Mouse (Mus musculus) heart, adult 18-20 months (tissue): ENCODE measurements at regions not wholly inside any gene's neighbourhood (a gene's known extent, or its start where the extent isn't known, plus 50 kb on each side); places are given as distances from the start of the nearest gene placed in this dataset.

Experiments used
- DNase-seq, 2 experiments: peaks; one replicate each; pipeline ENCODE4 v3.0.0; 2021 to 2022; ENCODE audit warnings: mixed read lengths in 1 of 2

DNA sequence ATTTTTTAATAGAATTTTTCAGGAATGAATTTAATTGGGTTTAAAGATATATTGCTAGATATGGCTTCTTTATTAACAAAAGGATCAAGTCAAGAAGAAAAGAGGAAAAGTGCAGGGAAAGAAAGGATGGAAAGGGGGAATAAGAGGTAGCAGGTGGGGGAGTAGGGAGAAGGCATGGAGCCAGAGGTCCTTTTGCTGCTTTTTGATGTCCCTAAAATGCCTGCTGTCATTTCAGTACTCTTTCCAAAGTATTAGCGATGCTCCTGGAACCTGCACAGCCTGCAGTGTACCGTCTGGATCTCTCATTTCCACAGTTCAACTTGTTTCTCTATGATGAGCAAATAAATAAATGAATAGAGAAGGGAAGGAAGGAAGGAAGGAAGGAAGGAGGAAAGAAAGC is 240.4 kb upstream of the Hnrnpa3 start:
- DNase-seq: no peak

DNA sequence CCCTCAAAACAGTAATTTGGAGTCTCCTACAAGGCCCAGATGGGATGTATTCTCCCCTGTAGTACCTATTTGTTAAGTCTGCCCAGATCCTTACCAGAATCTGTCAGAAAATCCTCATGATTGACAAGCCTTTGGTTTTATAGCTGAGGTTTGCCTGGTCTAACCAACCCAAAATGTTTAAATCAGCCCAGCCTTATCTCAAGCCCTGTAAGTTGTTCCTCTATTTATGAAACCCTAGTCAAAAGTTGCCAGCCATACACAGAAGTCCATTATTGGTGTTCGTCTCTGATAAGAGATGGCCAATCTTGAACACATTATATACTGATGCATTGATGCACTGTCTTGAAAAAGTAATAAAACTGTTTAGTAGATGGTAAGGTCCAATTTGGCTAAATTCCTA is 239.9 kb upstream of the Hnrnpa3 start:
- no peak for DNase-seq

DNA sequence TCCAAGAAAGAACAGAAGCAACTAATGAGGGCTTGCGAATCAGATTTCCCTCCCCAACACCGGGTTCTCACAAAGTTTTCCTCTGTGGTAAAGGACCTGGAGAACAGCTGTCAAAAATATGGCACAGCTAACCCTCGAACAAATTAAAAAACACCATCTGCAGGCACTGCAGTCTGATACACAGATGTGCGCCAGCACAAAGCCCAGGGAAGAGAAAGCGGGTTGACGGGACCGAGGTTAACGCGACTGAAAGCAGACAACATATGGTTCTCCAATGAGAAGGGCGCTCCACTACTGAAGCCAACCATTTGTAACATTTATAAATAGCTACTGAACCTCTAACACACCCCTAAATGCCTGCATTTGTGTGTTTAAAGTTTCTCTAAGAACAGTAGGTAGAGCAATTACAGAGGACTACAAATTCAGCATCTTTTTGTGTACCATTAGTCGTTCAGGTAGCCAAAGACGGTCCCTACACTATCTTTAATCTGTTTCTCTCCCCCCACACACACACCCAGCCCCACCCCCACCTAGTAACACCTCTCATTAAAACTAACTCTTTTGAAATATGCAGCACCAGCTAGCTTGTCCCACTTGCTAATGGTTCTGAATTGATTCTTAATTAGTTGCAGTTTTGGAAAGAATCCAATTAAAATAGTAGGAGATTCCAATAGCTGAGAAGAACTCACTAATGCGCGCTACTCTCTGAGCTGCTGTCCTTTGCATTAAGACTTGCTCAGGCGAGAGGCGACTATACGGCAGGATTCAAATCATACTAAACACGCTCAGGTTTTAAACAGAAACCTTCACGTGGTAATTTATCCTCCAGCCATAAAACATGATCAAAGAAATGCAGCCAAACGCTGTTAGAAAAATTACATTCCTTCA is 236.0 kb upstream of the Hnrnpa3 start:
- no peak for DNase-seq

GRCm38 (mm10) chr2:75423872-75424271 is 235.2 kb upstream of the Hnrnpa3 start:
- no peak for DNase-seq

GRCm38 (mm10) chr2:75424363-75424762 is 234.7 kb upstream of the Hnrnpa3 start:
- peak in 1 of 2 experiments; percentile 15 for DNase-seq

DNA sequence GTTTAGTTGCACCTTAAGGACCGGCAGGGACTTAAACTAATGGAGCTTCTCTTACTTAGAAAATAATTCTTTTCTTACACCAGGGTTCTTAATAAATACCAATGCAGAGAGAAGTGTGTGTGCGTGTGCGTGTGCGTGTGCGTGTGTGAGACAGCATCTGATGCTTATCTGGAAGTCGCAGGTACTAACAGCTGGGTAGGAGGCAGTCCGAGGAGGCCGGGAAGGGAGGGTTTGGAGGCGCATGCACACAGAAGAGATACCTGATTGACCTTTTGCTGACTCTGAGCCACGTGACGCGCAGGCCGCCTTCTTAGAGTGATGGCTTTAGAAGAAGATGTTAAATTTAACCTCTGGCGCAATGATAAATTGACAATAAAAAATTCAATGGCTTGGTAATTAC is 234.2 kb upstream of the Hnrnpa3 start:
- no peak for DNase-seq

- no peak for DNase-seq
These were observed 233.7 kb upstream of the Hnrnpa3 start for GRCm38 (mm10) chr2:75425384-75425783.

- no peak for DNase-seq
These were observed 233.3 kb upstream of the Hnrnpa3 start for GRCm38 (mm10) chr2:75425791-75426190.

DNA sequence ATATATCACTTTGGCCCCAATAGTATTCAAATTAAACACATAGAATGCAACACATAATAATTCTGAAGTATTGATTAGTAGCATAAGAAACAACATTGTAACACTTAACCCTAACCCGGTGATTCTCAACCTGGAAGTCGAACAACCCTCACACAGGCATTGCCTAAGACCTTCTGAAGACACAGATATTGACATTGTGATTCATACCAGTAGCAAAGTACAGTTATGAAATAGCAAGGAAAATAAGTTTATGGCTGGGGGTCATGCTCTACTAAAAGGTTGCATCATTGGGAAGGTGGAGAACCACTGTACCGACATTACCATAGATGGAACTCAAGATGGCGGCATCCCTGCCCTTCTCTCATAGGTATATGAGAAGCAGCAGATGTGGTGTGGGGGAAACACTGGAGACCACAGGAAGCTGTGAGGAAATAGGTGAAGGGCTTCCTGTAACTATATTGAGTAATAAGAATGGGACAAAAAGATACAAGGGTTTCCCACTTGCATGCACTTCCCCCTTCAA is 231.1 kb upstream of the Hnrnpa3 start:
- DNase-seq: no peak

- peak in 1 of 2 experiments; percentile 51 for DNase-seq
These were observed 228.7 kb upstream of the Hnrnpa3 start for GRCm38 (mm10) chr2:75430161-75430940.

- DNase-seq: peak; percentile 14 to 33
These were observed 227.1 kb upstream of the Hnrnpa3 start for GRCm38 (mm10) chr2:75431981-75432380.

DNA sequence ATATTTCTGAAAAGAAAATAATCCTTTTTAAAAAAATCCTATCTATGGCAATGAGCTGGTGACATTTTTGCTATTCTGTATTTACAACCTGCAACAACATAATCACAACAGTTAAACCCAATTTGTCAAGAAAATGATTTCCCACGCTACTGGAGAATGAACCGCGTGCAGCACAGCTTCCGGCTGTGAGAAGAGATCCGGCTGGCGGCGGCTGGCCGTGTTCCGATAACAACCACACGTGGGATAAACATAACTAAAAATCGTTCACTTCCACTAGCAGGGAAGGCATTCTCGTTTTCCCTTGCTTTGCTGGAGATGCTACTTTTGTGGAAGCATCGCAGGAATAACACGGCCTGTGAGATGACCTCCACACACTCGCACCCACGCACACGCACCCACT is 224.5 kb upstream of the Hnrnpa3 start:
- DNase-seq: no peak

GRCm38 (mm10) chr2:75439522-75440230 is 219.4 kb upstream of the Hnrnpa3 start:
- no peak for DNase-seq

DNA sequence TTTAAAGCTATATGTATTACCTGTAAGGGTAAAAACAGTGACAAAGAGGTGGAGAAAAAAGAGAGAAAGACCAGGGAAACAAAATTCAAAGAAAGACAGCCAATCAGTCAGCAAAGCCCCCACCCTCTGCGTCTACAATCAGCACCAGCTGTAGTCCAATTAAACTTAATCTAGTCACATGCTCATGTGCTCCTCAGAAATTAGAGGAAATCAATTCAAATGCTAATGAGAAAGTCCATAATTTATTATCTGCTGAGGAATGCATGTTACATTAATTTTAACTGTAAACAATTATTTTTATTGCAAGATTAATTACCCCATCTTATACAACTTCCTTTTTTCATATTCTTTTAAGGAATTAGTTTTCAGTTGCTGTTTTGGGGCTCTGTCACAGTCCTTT is 216.4 kb upstream of the Hnrnpa3 start:
- DNase-seq: no peak

DNA sequence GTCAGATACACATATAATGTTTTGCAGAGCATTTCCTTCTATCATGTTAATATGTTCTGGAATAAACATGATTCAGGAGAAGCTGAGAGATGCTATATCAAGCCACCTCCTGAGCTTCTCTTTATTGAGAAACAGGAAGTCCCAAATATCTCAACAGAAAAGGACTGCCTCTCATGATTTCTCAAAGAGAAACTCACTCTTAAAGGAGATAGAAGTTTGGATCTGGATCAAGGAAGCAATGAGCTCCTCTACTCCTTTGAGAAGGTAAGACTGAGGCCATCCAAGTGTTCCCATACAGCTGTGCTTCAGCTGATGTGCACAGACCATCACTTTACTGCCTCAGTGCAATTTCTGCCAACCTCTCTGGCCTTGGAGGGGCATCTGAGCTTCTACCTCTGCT is 213.9 kb upstream of the Hnrnpa3 start:
- DNase-seq: no peak

- DNase-seq: no peak
These were observed 211.9 kb upstream of the Hnrnpa3 start for GRCm38 (mm10) chr2:75446996-75447715.

DNA sequence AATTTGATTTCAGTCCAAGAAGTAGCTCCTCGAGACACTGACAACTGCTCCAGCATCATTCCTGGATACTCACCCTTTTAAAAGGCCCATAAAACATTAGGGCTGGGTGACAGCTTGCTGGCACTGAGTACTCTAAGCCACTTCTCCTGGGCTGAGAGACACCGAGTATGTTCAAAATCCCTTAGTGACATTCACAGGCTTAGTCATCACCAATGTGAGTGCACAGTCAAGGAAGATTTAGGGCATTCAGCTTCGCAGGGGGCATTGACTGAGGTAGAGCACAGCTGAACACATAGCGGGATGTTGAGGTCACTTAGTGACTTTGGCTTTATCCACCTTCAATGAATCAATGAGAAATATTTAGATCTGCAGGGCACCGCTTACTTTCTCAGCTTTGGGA is 210.8 kb upstream of the Hnrnpa3 start:
- no peak for DNase-seq

- no peak for DNase-seq
These were observed 207.2 kb upstream of the Hnrnpa3 start for GRCm38 (mm10) chr2:75451846-75452267.

DNA sequence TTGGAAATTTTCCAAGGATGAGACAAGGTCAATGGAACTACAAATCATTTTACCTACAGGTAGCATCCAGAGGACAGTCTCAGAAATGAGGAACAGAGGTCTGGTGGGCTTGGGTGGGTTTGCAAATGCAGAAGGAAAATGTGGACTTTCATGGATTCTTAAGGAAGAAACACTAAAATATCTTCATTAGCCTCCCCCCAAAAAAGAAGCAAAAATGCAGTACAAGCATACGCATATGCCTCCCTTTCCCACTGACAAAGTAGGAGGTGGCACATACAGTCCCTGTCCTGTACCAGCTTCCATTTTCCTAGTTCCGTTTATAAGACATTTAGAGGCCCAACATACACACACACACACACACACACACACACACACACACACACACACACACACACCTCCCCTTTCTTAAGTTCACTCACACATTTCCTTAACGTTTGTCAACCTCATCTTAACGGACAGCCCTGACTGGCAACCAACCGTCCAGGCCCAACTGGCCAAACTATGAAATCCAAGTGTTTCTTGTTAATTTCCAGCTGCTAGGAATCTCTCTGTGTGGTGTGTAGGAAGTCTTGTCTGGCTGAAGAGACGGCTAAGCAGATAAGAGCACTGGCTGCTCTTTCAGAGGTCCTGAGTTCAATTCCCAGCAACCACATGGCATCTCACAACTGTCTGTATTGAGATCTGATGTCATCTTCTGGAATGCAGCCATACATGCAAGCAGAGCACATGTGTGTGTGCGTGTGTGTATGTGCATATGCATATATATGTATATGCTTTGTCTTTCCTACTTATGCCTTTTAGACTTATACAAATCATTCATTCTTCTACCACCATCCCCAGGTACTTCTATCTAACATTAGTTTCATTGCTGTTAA is 206.6 kb upstream of the Hnrnpa3 start:
- DNase-seq: no peak

- no peak for DNase-seq
These were observed 203.6 kb upstream of the Hnrnpa3 start for GRCm38 (mm10) chr2:75455481-75455880.

GRCm38 (mm10) chr2:75456272-75456671 is 202.8 kb upstream of the Hnrnpa3 start:
- no peak for DNase-seq
